Mouse (Mus musculus) C2C12 (cell line): ENCODE measurements at regions not wholly inside any gene's neighbourhood (a gene's known extent, or its start where the extent isn't known, plus 50 kb on each side); places are given as distances from the start of the nearest gene placed in this dataset.

Source experiments
- CEBPB ChIP-seq: IDR thresholded peaks from one replicate; pipeline ENCODE4 v1.6.1; 2011; ENCODE audit warnings: low read depth, mild to moderate bottlenecking, control low read depth, moderate library complexity
- CTCF ChIP-seq: IDR thresholded peaks from one replicate; pipeline ENCODE4 v1.5.1; 2011; ENCODE audit not compliant: control insufficient read depth, insufficient read depth, insufficient read length
- FOSL1 ChIP-seq: IDR thresholded peaks from one replicate; pipeline ENCODE4 v1.8.0; 2011; ENCODE audit warnings: mild to moderate bottlenecking, low read length; ENCODE audit not compliant: poor library complexity, insufficient read depth, severe bottlenecking
- MAX ChIP-seq: IDR thresholded peaks from one replicate; pipeline ENCODE4 v1.6.1; 2011; ENCODE audit warnings: mild to moderate bottlenecking, control low read depth
- MYOD1 ChIP-seq: IDR thresholded peaks from one replicate; pipeline ENCODE4 v1.6.1; 2011; ENCODE audit warnings: low read depth; ENCODE audit not compliant: control insufficient read depth, insufficient read length
- USF1 ChIP-seq: IDR thresholded peaks from one replicate; pipeline ENCODE4 v1.6.1; 2011; ENCODE audit warnings: low read depth, mild to moderate bottlenecking, control low read depth, moderate library complexity

DNA sequence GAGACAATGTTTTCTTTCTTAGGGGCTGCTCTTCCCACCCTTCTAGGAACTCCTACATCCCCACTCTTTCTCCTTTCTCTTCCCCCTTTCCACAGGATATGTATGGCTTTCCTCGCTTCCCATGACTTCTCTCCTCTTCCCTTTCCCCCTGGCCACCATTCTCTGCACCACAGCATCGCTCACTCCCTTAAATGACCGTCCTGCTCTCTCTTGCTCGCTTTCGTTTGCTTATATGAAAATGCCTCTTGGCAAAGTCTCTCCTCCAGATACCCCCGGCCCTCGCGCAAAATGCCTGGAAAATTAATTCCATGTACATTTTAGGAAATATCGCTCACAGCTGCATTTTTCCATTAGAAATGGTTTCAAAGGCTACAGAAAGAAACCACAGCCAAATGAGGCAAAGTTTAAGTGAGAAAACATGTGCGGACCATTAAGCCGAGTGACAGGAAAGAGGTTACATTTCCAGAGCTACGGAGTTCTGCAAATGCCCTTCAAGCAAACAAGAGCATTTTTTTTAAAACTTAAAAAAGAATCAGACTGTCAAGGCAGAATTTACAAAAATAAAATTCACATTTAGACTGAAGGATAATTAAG is 178.7 kb downstream of the Lrig3 start:
- no peak for TF ChIP-seq USF1
- TF ChIP-seq MAX, result no peak
- TF ChIP-seq CTCF, result no peak
- TF ChIP-seq MYOD1, result no peak
- no peak for TF ChIP-seq FOSL1
- no peak for TF ChIP-seq CEBPB
